Mouse (Mus musculus): Measurements from ENCODE around the gene Grrp1. TPM values are rescaled to one million over a fixed set of nuclear protein-coding genes. Genes with fewer than 3 reads are reported as not detected.

Grrp1 gene
- total RNA-seq, 2 experiments from 2014 or later = 13.5 to 15.2 TPM

Other genes with a start within 250 kb of the Grrp1 start
- not detected for gene Lin28a, start 235.3 kb downstream of the Grrp1 start, total RNA-seq (2021)
- not detected for gene Zfp683, start 200.3 kb downstream of the Grrp1 start, total RNA-seq (2021)
- gene Crybg2, start 193.3 kb downstream of the Grrp1 start, total RNA-seq (2021) = not detected
- gene Cd52, start 159.0 kb downstream of the Grrp1 start, total RNA-seq (2021) = 1 to 10 TPM; 3.4 to 6.5 TPM
- gene Ubxn11, start 151.5 kb downstream of the Grrp1 start, total RNA-seq (2021) = 1 to 10 TPM; 2.0 to 2.3 TPM
- gene Sh3bgrl3, start 125.3 kb downstream of the Grrp1 start, total RNA-seq (2021) = 10 to 100 TPM; 69.9 to 74.6 TPM
- 10 to 100 TPM; 29.9 to 32.0 TPM for gene Cep85, start 67.0 kb downstream of the Grrp1 start, total RNA-seq (2021)
- gene Gm7534, start 51.1 kb downstream of the Grrp1 start, total RNA-seq (2021) = not detected
- gene Catsper4, start 26.7 kb downstream of the Grrp1 start, total RNA-seq (2021) = not detected
- gene Cnksr1, start 15.7 kb downstream of the Grrp1 start, total RNA-seq (2021) = 1 to 10 TPM; 2.3 to 4.4 TPM
- gene E130218I03Rik, start 10.4 kb downstream of the Grrp1 start, total RNA-seq (2021) = not detected
- gene Zfp593, start 8.5 kb downstream of the Grrp1 start, total RNA-seq (2021) = 1 to 10 TPM; 3.7 to 4.0 TPM
- gene Gm30191, start 7.2 kb downstream of the Grrp1 start, total RNA-seq (2021) = not detected
- gene Pdik1l, start 33.8 kb upstream of the Grrp1 start, total RNA-seq (2021) = 10 to 100 TPM in 1 of 2 experiments, 1 to 10 TPM in 1; 7.5 to 10.3 TPM
- 100 to 1,000 TPM; 238 to 242 TPM for gene Trim63, start 61.0 kb upstream of the Grrp1 start, total RNA-seq (2021)
- under 1 TPM; 0.12 to 0.69 TPM for gene Slc30a2, start 89.1 kb upstream of the Grrp1 start, total RNA-seq (2021)
- 1 to 10 TPM; 4.2 to 5.4 TPM for gene Extl1, start 129.7 kb upstream of the Grrp1 start, total RNA-seq (2021)
- gene Pafah2, start 142.2 kb upstream of the Grrp1 start, total RNA-seq (2021) = 10 to 100 TPM in 1 of 2 experiments, 1 to 10 TPM in 1; 9.6 to 10.2 TPM
- gene Stmn1, start 214.2 kb upstream of the Grrp1 start, total RNA-seq (2021) = 100 to 1,000 TPM; 131 to 137 TPM
- gene Paqr7, start 242.6 kb upstream of the Grrp1 start, total RNA-seq (2021) = 10 to 100 TPM in 1 of 2 experiments, 1 to 10 TPM in 1; 9.5 to 12.7 TPM